Comparison of ENCODE assay signal across 9 mouse cellular contexts in the genomic region with DNA sequence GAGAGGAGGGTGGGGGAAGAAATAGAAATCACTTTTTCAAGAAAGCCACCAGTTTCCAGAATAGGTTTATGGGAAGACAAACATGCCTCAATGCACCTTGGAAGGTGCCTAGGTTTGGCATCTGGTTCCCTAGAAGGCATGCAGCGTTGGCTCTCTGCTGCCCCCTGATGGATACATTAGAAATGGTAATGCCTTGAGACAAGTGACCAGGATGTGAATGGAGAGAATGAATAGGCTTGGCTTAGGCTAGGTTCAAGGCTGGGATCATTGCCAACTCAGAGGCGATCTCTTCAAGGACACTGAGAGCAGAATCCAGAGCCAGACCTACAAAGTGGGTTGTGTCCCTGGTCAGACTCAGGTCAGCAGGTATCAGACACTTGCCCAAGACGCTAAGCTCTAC. TPM values are rescaled to one million over a fixed set of nuclear protein-coding genes. Genes with fewer than 3 reads are reported as not detected.
A peak's percentile ranks its signal among the peaks of the same experiment; 100 is the strongest.
DNase-seq lines count a peak whose midpoint lies in the region; ATAC-seq and TF ChIP-seq lines count a peak whose summit lies in the region.
"Had no signal": no experiment of that assay in that cellular context is flagged by ENCODE, and none has a peak within 500 bp of the region (broad histone marks: within the 10 kb centered on the region; RNA-seq: fewer than 3 reads in every experiment).

No protein-coding gene starts in this region.

- H3K27me3 ChIP-seq in forebrain, postnatal 0 days (ENCODE audit: insufficient read depth, low read length) = no peaks in the 10 kb centered on the region
- H3K27me3 ChIP-seq in forebrain, embryonic 13.5 days = no peaks in the 10 kb centered on the region; the same call in 1 of the 2 replicates
- H3K27me3 ChIP-seq in small intestine, adult 2 months (ENCODE audit: control insufficient read depth, insufficient read depth, low read length) = no peaks in the 10 kb centered on the region
- H3K27me3 ChIP-seq: limb, embryonic 13.5 days had no signal

- TF ChIP-seq POLR2A in small intestine, adult 2 months (IDR thresholded peaks at IDR 0.05; ENCODE audit: low read depth, low read length) = no peak

- H3K4me2 ChIP-seq in forebrain, postnatal 0 days (ENCODE audit: low read depth) = no peak overlapping the region
- H3K4me2 ChIP-seq in forebrain, embryonic 13.5 days = no peak overlapping the region
- H3K4me2 ChIP-seq: limb, embryonic 13.5 days had no signal

- H3K4me3 ChIP-seq in forebrain, postnatal 0 days (ENCODE audit: low read depth, low read length) = no peak overlapping the region
- H3K4me3 ChIP-seq in forebrain, embryonic 13.5 days = no peak overlapping the region
- H3K4me3 ChIP-seq in small intestine, adult 2 months (ENCODE audit: low read depth, low read length) = no peak overlapping the region
- H3K4me3 ChIP-seq: limb, embryonic 13.5 days had no signal

- H3K4me1 ChIP-seq in forebrain, postnatal 0 days (ENCODE audit: insufficient read depth) = no peaks in the 10 kb centered on the region
- no peaks in the 10 kb centered on the region for H3K4me1 ChIP-seq in forebrain, embryonic 13.5 days
- H3K4me1 ChIP-seq in small intestine, adult 2 months (ENCODE audit: control insufficient read depth, insufficient read depth, insufficient read length, low read length) = peaks cover 5% of the 10 kb centered on the region; the same call in 1 of the 2 replicates
- H3K4me1 ChIP-seq: limb, embryonic 13.5 days had no signal

- H3K27ac ChIP-seq in forebrain, postnatal 0 days (ENCODE audit: low read depth, low read length) = no peak overlapping the region
- no peak overlapping the region for H3K27ac ChIP-seq in forebrain, embryonic 13.5 days
- H3K27ac ChIP-seq in small intestine, adult 2 months (ENCODE audit: insufficient read depth, low read depth, low read length) = no peak overlapping the region
- H3K27ac ChIP-seq: limb, embryonic 13.5 days had no signal

- no peak overlapping the region for H3K9ac ChIP-seq in forebrain, postnatal 0 days
- no peak overlapping the region for H3K9ac ChIP-seq in forebrain, embryonic 13.5 days
- H3K9ac ChIP-seq: limb, embryonic 13.5 days had no signal

- no peaks in the 10 kb centered on the region for H3K36me3 ChIP-seq in forebrain, postnatal 0 days (ENCODE audit: insufficient read depth)
- H3K36me3 ChIP-seq in forebrain, embryonic 13.5 days (ENCODE audit: poor library complexity, severe bottlenecking) = no peaks in the 10 kb centered on the region
- no peaks in the 10 kb centered on the region for H3K36me3 ChIP-seq in small intestine, adult 2 months (ENCODE audit: control insufficient read depth, insufficient read depth, low read length)
- H3K36me3 ChIP-seq: limb, embryonic 13.5 days had no signal

- peak; percentile 18; the same call in 1 of the 2 replicates for ATAC-seq in forebrain, postnatal 0 days
- no peak for ATAC-seq in forebrain, embryonic 13.5 days

- peak; percentile 86 for TF ChIP-seq CTCF in forebrain, postnatal 0 days (IDR thresholded peaks at IDR 0.05; ENCODE audit: low read depth)
- peak; percentile 90; the same call in 1 of the 2 replicates for TF ChIP-seq CTCF in small intestine, adult 2 months (IDR thresholded peaks at IDR 0.05; ENCODE audit: extremely low read depth, insufficient read length, insufficient replicate concordance, low read depth, low read length)

- peak; percentile 68 for DNase-seq in forebrain, postnatal 0 days
- peak; percentile 50 for DNase-seq in MEL-GATA-1-ER (ENCODE audit: extremely low read depth, low read depth)
- DNase-seq in cerebellum, adult 18-20 months = peak; percentile 81 to 85
- DNase-seq in gastrocnemius, postnatal 4 days (ENCODE audit: low spot score in 2 of 2) = peak; percentile 44 to 56
- DNase-seq in large intestine, adult 2 months (ENCODE audit: low read depth, low spot score) = peak; percentile 76
- DNase-seq in lung, postnatal 14 days = peak; percentile 81

- WGBS in forebrain, postnatal 0 days = 16% methylated on average over 3 of the region's 3 CpGs
- WGBS in forebrain, embryonic 13.5 days = 17% methylated on average over 3 of the region's 3 CpGs
- WGBS in large intestine, adult 2 months = 16% methylated on average over 3 of the region's 3 CpGs
- WGBS in small intestine, adult 2 months = 19% methylated on average over 3 of the region's 3 CpGs

- no peaks in the 10 kb centered on the region for H3K9me3 ChIP-seq in forebrain, postnatal 0 days (ENCODE audit: low read length)
- H3K9me3 ChIP-seq in forebrain, embryonic 13.5 days (replicated peaks) = no peaks in the 10 kb centered on the region
- H3K9me3 ChIP-seq: limb, embryonic 13.5 days had no signal

RNA-seq across cellular contexts. Expression of a gene that starts 10.6 kb away (rescaled TPM):
- 508 and 550 TPM in 2 replicates for total RNA-seq in forebrain, postnatal 0 days (2014; rRNA removed)
- 439 and 486 TPM in 2 replicates for polyA plus RNA-seq in forebrain, postnatal 0 days (2015; fragmentation: Nextera tagmentation; extraction: Ambion mirVana)
- 755 and 766 TPM in 2 replicates for polyA plus RNA-seq in forebrain, embryonic 13.5 days (2015; fragmentation: Nextera tagmentation; extraction: Ambion mirVana)
- total RNA-seq in gastrocnemius, postnatal 4 days (2021) = 100 to 1,000 TPM; 178 to 203 TPM
- 113 and 132 TPM in 2 replicates for polyA plus RNA-seq in large intestine, adult 2 months (2012; rRNA removed)
- 24.8 and 50.8 TPM in 2 replicates for polyA plus RNA-seq in small intestine, adult 2 months (2012; rRNA removed)

RNA-seq across cellular contexts. Expression of a gene that starts 13.2 kb away (rescaled TPM):
- total RNA-seq in forebrain, postnatal 0 days (2014; rRNA removed) = not detected in 2 replicates
- not detected in 2 replicates for polyA plus RNA-seq in forebrain, postnatal 0 days (2015; fragmentation: Nextera tagmentation; extraction: Ambion mirVana)
- not detected in 2 replicates for polyA plus RNA-seq in forebrain, embryonic 13.5 days (2015; fragmentation: Nextera tagmentation; extraction: Ambion mirVana)
- total RNA-seq in gastrocnemius, postnatal 4 days (2021) = 10 to 100 TPM; 18.4 to 21.5 TPM
- not detected in 2 replicates for polyA plus RNA-seq in large intestine, adult 2 months (2012; rRNA removed)
- not detected in 2 replicates for polyA plus RNA-seq in small intestine, adult 2 months (2012; rRNA removed)

RNA-seq across cellular contexts. Expression of a gene that starts 23.4 kb away (rescaled TPM):
- not detected in 2 replicates for total RNA-seq in forebrain, postnatal 0 days (2014; rRNA removed)
- not detected in 2 replicates for polyA plus RNA-seq in forebrain, postnatal 0 days (2015; fragmentation: Nextera tagmentation; extraction: Ambion mirVana)
- not detected in 2 replicates for polyA plus RNA-seq in forebrain, embryonic 13.5 days (2015; fragmentation: Nextera tagmentation; extraction: Ambion mirVana)
- not detected for total RNA-seq in gastrocnemius, postnatal 4 days (2021)
- not detected in 2 replicates for polyA plus RNA-seq in large intestine, adult 2 months (2012; rRNA removed)
- polyA plus RNA-seq in small intestine, adult 2 months (2012; rRNA removed) = not detected in 2 replicates
- polyA plus RNA-seq: limb, embryonic 13.5 days had no signal

RNA-seq across cellular contexts. Expression of a gene that starts 28.9 kb away (rescaled TPM):
- total RNA-seq in forebrain, postnatal 0 days (2014; rRNA removed) = 30.2 and 70.8 TPM in 2 replicates
- polyA plus RNA-seq in forebrain, postnatal 0 days (2015; fragmentation: Nextera tagmentation; extraction: Ambion mirVana) = 8.2 and 16.2 TPM in 2 replicates
- polyA plus RNA-seq in forebrain, embryonic 13.5 days (2015; fragmentation: Nextera tagmentation; extraction: Ambion mirVana) = 3.6 and 5.2 TPM in 2 replicates
- total RNA-seq in gastrocnemius, postnatal 4 days (2021) = under 1 TPM in 1 of 2 experiments, not detected in 1; 0.54 TPM
- 7.8 and 11.9 TPM in 2 replicates for polyA plus RNA-seq in large intestine, adult 2 months (2012; rRNA removed)
- polyA plus RNA-seq in small intestine, adult 2 months (2012; rRNA removed) = 10.1 TPM in 2 replicates

RNA-seq across cellular contexts. Expression of a gene that starts 33.4 kb away (rescaled TPM):
- total RNA-seq in forebrain, postnatal 0 days (2014; rRNA removed) = not detected in 2 replicates
- polyA plus RNA-seq in forebrain, postnatal 0 days (2015; fragmentation: Nextera tagmentation; extraction: Ambion mirVana) = not detected in 2 replicates
- not detected in 2 replicates for polyA plus RNA-seq in forebrain, embryonic 13.5 days (2015; fragmentation: Nextera tagmentation; extraction: Ambion mirVana)
- total RNA-seq in gastrocnemius, postnatal 4 days (2021) = not detected
- not detected in 2 replicates for polyA plus RNA-seq in large intestine, adult 2 months (2012; rRNA removed)
- not detected in 2 replicates for polyA plus RNA-seq in small intestine, adult 2 months (2012; rRNA removed)
- polyA plus RNA-seq: limb, embryonic 13.5 days had no signal
